Mouse (Mus musculus) ES-E14 (cell line): ENCODE measurements around the gene Galp.

ENCODE experiments used
- CHD2 ChIP-seq: IDR thresholded peaks from 2 replicates; pipeline ENCODE4 v1.6.1; 2014; ENCODE audit warnings: mild to moderate bottlenecking, low read depth, low read length, inconsistent platforms
- ZNF384 ChIP-seq: IDR thresholded peaks from 2 replicates; pipeline ENCODE4 v1.6.1; 2012; ENCODE audit warnings: low read depth, low read length, inconsistent platforms

- no peak for TF ChIP-seq ZNF384
- peak; percentile 74; the same call in 1 of the 2 replicates for TF ChIP-seq CHD2
These were observed 24.8 kb upstream of the Galp start, which contains the start of gene Zfp444 for GRCm38 (mm10) chr7:6172006-6172649.
